ENCODE assay signal across 16 mouse cellular contexts in the genomic region with DNA sequence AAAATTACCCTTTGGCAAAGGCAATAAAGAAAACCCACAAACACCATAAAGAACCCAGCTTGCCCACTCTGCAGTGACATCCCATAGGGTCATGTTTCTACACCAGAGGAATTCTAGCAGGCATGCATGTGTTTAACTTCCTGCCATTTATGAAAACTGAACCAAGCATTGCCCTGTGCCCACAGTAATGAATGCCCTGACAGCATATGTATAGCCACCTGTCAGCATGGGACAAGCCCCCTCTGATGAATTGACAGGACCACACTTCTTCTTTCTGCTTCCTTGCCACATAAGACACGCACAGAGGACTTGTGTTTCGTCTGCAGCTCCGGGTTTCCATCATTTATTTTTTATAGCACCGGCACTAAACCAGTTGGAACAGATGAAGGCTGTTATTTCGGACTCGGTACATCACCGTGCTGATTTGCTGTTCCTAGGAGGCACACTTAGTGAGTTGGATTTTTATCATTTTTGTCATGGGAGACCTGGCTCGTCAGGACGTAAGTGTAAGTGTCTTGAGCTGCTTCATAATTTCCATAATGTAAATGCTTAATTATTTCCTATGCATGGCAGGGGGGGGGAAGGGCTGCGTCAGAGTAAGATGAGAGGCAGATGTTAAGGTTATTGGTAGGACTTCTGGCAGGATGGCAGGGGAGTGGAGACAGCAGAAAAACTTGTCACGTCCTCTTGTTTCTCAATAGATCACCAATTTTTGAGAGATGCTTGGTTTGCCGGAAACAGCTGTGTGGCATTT.
DNase-seq lines count a peak whose midpoint lies in the region; ATAC-seq and TF ChIP-seq lines count a peak whose summit lies in the region.
"Had no signal": no experiment of that assay in that cellular context is flagged by ENCODE, and none has a peak within 500 bp of the region (broad histone marks: within the 10 kb centered on the region; RNA-seq: fewer than 3 reads in every experiment).

No protein-coding gene starts in this region.

- no peaks in the 10 kb centered on the region for H3K27me3 ChIP-seq in forebrain, postnatal 0 days (ENCODE audit: insufficient read depth, low read length)
- H3K27me3 ChIP-seq in neural tube, embryonic 14.5 days (ENCODE audit: control insufficient read depth, insufficient read depth, low read length), result no peaks in the 10 kb centered on the region
- H3K27me3 ChIP-seq: liver, embryonic 13.5 days; midbrain, embryonic 12.5 days had no signal

- peak overlapping the region; percentile 34 for H3K27ac ChIP-seq in left cerebral cortex, adult 2 months
- 0 out of 2 replicates have a peak overlapping the region, but pooled peaks have one; percentile 1 for H3K27ac ChIP-seq in forebrain, postnatal 0 days (ENCODE audit: low read depth, low read length)
- H3K27ac ChIP-seq in neural tube, embryonic 14.5 days (ENCODE audit: low read depth, low read length), result peak overlapping the region; percentile 39
- H3K27ac ChIP-seq: liver, embryonic 13.5 days; midbrain, embryonic 12.5 days had no signal

- H3K4me1 ChIP-seq in forebrain, postnatal 0 days (ENCODE audit: insufficient read depth), result peaks cover 18% of the 10 kb centered on the region; the same call in 1 of the 2 replicates
- peaks cover 19% of the 10 kb centered on the region for H3K4me1 ChIP-seq in neural tube, embryonic 14.5 days (ENCODE audit: control insufficient read depth, insufficient read depth, low read length)
- H3K4me1 ChIP-seq: liver, embryonic 13.5 days had no signal

- H3K4me2 ChIP-seq in forebrain, postnatal 0 days (ENCODE audit: low read depth), result no peak overlapping the region
- H3K4me2 ChIP-seq in neural tube, embryonic 14.5 days (ENCODE audit: low read depth, low read length), result peak overlapping the region; percentile 26
- H3K4me2 ChIP-seq: liver, embryonic 13.5 days; midbrain, embryonic 12.5 days had no signal

- peak; percentile 32 for DNase-seq in gastrocnemius, adult 18-20 months (ENCODE audit: low spot score)
- no peak for DNase-seq in gastrocnemius, postnatal 4 days (ENCODE audit: low spot score in 2 of 2)
- DNase-seq in left cerebral cortex, adult 2 months (ENCODE audit: extremely low spot score in 1 of 2, low spot score in 2 of 2), result no peak
- DNase-seq in left cerebral cortex, postnatal 14 days (ENCODE audit: low spot score in 2 of 2), result no peak
- DNase-seq in forebrain, postnatal 0 days, result no peak
- no peak for DNase-seq in retina, postnatal 1 day
- DNase-seq in gastrocnemius, adult 8-10 months (ENCODE audit: low spot score in 2 of 2), result no peak
- DNase-seq: cerebellum, adult 9-10 months; heart, adult 18-20 months; liver, embryonic 13.5 days; lung, postnatal 10 days; right cerebral cortex, postnatal 14 days; thymus, adult 2 months had no signal

- H3K9ac ChIP-seq in forebrain, postnatal 0 days, result no peak overlapping the region
- H3K9ac ChIP-seq in neural tube, embryonic 14.5 days (replicated peaks; ENCODE audit: low read depth, low read length), result no peak overlapping the region
- H3K9ac ChIP-seq: liver, embryonic 13.5 days; midbrain, embryonic 12.5 days had no signal

- intact Hi-C loops in left cerebral cortex, adult 2 months (cut with DNase I), result no loop called here
- intact Hi-C loops in left cerebral cortex, postnatal 14 days (cut with DNase I), result no loop called here

- WGBS in forebrain, postnatal 0 days, result 43% methylated on average over 12 of the region's 12 CpGs
- WGBS in neural tube, embryonic 14.5 days, result 26% methylated on average over 12 of the region's 12 CpGs

- TF ChIP-seq CTCF in left cerebral cortex, adult 2 months (IDR thresholded peaks at IDR 0.05), result no peak
- no peak for TF ChIP-seq CTCF in forebrain, postnatal 0 days (IDR thresholded peaks at IDR 0.05; ENCODE audit: low read depth)

- no peak overlapping the region for H3K4me3 ChIP-seq in left cerebral cortex, adult 2 months
- H3K4me3 ChIP-seq in forebrain, postnatal 0 days (ENCODE audit: low read depth, low read length), result no peak overlapping the region
- H3K4me3 ChIP-seq in neural tube, embryonic 14.5 days (ENCODE audit: low read depth, low read length), result no peak overlapping the region
- H3K4me3 ChIP-seq: liver, embryonic 13.5 days; midbrain, embryonic 12.5 days had no signal

- H3K36me3 ChIP-seq in forebrain, postnatal 0 days (ENCODE audit: insufficient read depth), result no peaks in the 10 kb centered on the region
- H3K36me3 ChIP-seq in neural tube, embryonic 14.5 days (ENCODE audit: control insufficient read depth, insufficient read depth, low read length), result no peaks in the 10 kb centered on the region
- H3K36me3 ChIP-seq: G1E; liver, embryonic 13.5 days had no signal

- no peaks in the 10 kb centered on the region for H3K9me3 ChIP-seq in forebrain, postnatal 0 days (ENCODE audit: low read length)
- no peaks in the 10 kb centered on the region for H3K9me3 ChIP-seq in neural tube, embryonic 14.5 days (ENCODE audit: control insufficient read depth, low read length)
- H3K9me3 ChIP-seq: G1E; liver, embryonic 13.5 days; midbrain, embryonic 12.5 days had no signal

- no peak for ATAC-seq in forebrain, postnatal 0 days
- ATAC-seq in neural tube, embryonic 14.5 days (ENCODE audit: low read depth), result peak; percentile 82
